ENCODE assay signal across 9 mouse cellular contexts in the genomic region with DNA sequence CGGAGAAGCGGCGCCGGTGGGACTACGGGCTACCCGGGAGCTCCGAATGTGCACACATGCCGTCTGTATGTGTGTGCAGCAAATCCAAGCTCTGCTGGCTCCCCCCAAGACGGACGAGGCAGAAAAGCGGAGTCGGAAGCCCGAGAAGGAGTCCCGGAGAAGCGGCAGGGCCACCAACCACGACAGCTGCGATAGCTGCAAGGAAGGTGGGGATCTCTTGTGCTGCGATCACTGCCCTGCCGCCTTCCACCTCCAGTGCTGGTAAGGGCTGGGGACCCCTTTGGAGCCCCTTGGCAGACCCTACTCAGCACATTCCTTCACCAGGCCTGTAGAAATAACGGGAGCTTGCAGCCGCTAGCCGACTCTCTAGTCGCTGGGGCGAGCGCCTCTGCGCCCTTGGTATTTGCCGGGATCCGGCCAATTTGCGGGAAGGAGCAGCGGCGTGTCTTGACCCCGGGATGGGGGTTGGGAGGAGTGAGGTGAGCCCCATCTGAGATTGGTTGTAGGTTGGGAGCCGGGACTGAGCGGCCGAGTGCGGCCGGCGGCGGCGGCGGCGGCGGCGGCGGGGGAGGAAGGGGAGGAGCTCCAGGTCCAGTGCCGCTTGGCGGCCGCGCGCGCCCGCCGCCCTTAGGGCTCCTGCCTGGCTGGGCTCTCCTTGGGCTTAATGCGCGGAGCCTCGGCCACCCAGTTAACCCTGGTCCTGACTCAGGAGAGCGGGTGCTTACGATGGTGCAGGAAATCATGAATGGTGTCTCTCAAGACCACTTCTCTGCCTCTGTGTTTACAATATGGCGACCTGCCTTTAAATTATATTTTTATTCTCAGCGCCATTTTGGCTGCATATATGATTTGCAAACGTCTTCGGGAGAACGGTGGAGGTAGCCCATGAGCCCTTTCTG. TPM values are rescaled to one million over a fixed set of nuclear protein-coding genes. Genes with fewer than 3 reads are reported as not detected.
DNase-seq lines count a peak whose midpoint lies in the region; ATAC-seq and TF ChIP-seq lines count a peak whose summit lies in the region.
"Had no signal": no experiment of that assay in that cellular context is flagged by ENCODE, and none has a peak within 500 bp of the region (broad histone marks: within the 10 kb centered on the region; RNA-seq: fewer than 3 reads in every experiment).

No protein-coding gene starts in this region.

- TF ChIP-seq EP300 in heart, adult 2 months (IDR thresholded peaks at IDR 0.05; ENCODE audit: insufficient read depth, low read depth, low read length), result peak; percentile 40; the same call in 1 of the 2 replicates

- H3K9ac ChIP-seq in heart, adult 2 months (ENCODE audit: low read depth, low read length), result peak overlapping the region; percentile 84
- H3K9ac ChIP-seq in limb, embryonic 14.5 days (ENCODE audit: low read depth, low read length, severe bottlenecking), result peak overlapping the region; percentile 89

- ATAC-seq in frontal cortex, adult (ENCODE audit: low TSS enrichment), result no peak
- ATAC-seq in limb, embryonic 14.5 days (ENCODE audit: low FRiP score, low read depth), result no peak

- no peaks in the 10 kb centered on the region for H3K27me3 ChIP-seq in heart, adult 2 months (ENCODE audit: control insufficient read depth, insufficient read depth, low read length)
- H3K27me3 ChIP-seq in kidney, adult 2 months (replicated peaks; ENCODE audit: control insufficient read depth, insufficient read depth, low read length), result no peaks in the 10 kb centered on the region
- H3K27me3 ChIP-seq in limb, embryonic 14.5 days (ENCODE audit: control insufficient read depth, insufficient read depth, low read length), result no peaks in the 10 kb centered on the region
- peaks cover under 1% of the 10 kb centered on the region for H3K27me3 ChIP-seq in myocyte (ENCODE audit: control insufficient read depth, insufficient read depth, insufficient read length)
- H3K27me3 ChIP-seq: Patski had no signal

- H3K27ac ChIP-seq in heart, adult 2 months, result peak overlapping the region; percentile 85
- peak overlapping the region; percentile 98 for H3K27ac ChIP-seq in kidney, adult 2 months (ENCODE audit: insufficient read depth, low read depth, low read length)
- H3K27ac ChIP-seq in limb, embryonic 14.5 days (replicated peaks; ENCODE audit: low read depth, low read length), result peak overlapping the region; percentile 89

- TF ChIP-seq CTCF in heart, adult 2 months (IDR thresholded peaks at IDR 0.05), result peak; percentile 23; the same call in 1 of the 2 replicates
- no peak for TF ChIP-seq CTCF in kidney, adult 2 months (conservative IDR thresholded peaks at IDR 0.05; ENCODE audit: insufficient read depth, insufficient read length, low read depth, low read length)

- TF ChIP-seq POLR2A in heart, adult 2 months (IDR thresholded peaks at IDR 0.05; ENCODE audit: insufficient read depth, low read depth, low read length), result peak; percentile 69
- no peak for TF ChIP-seq POLR2A in kidney, adult 2 months (IDR thresholded peaks at IDR 0.05; ENCODE audit: low read depth, low read length)
- TF ChIP-seq POLR2A in limb, embryonic 14.5 days (IDR thresholded peaks at IDR 0.05; ENCODE audit: borderline replicate concordance, extremely low read depth, insufficient read depth, insufficient read length), result peak; percentile 46; the same call in 1 of the 2 replicates
- TF ChIP-seq POLR2A in myocyte (IDR thresholded peaks at IDR 0.05; ENCODE audit: insufficient read length, low read depth), result peak; percentile 50

- peak; percentile 63 for DNase-seq in frontal cortex, postnatal 10 days (ENCODE audit: low spot score in 2 of 2)
- peak; percentile 86 for DNase-seq in embryo, embryonic 11 days
- DNase-seq in heart, adult 2 months, result peak; percentile 80 to 85
- DNase-seq in kidney, adult 2 months, result peak; percentile 76
- peak; percentile 49 for DNase-seq in limb, embryonic 14.5 days (ENCODE audit: low spot score)
- peak; percentile 70 to 88 for DNase-seq in spleen, postnatal 4 days (ENCODE audit: low spot score in 2 of 2)

- H3K4me3 ChIP-seq in heart, adult 2 months, result peak overlapping the region; percentile 56
- H3K4me3 ChIP-seq in kidney, adult 2 months (ENCODE audit: insufficient read depth, low read depth, low read length), result peak overlapping the region; percentile 97
- H3K4me3 ChIP-seq in limb, embryonic 14.5 days (replicated peaks; ENCODE audit: low read length), result peak overlapping the region; percentile 99
- H3K4me3 ChIP-seq in myocyte, result peak overlapping the region; percentile 99

- H3K9me3 ChIP-seq in limb, embryonic 14.5 days (ENCODE audit: control insufficient read depth, low read length), result no peaks in the 10 kb centered on the region

- peak overlapping the region; percentile 73 for H3K4me2 ChIP-seq in limb, embryonic 14.5 days (replicated peaks; ENCODE audit: low read depth, low read length, severe bottlenecking)
- peak overlapping the region; percentile 79 for H3K4me2 ChIP-seq in myocyte (ENCODE audit: low read depth)

- peaks cover 20% of the 10 kb centered on the region for H3K36me3 ChIP-seq in heart, adult 2 months (ENCODE audit: control insufficient read depth, insufficient read depth, low read length)
- H3K36me3 ChIP-seq in kidney, adult 2 months (ENCODE audit: control insufficient read depth, insufficient read depth, low read length), result no peaks in the 10 kb centered on the region; the same call in 1 of the 2 replicates
- H3K36me3 ChIP-seq in limb, embryonic 14.5 days (ENCODE audit: control insufficient read depth, insufficient read depth, low read length), result peaks cover 35% of the 10 kb centered on the region
- peaks cover 17% of the 10 kb centered on the region for H3K36me3 ChIP-seq in myocyte (ENCODE audit: control insufficient read depth, insufficient read depth)

- intact Hi-C loops in heart, adult 2 months (cut with DNase I), result loop anchor here (2.0 kb wide), 2 partner anchors 37 to 193 kb away; partner anchors contain the start of genes Nek8 and Tlcd1

- H3K79me2 ChIP-seq in heart, adult 2 months (replicated peaks; ENCODE audit: control insufficient read depth, insufficient read depth, low read length), result no peaks in the 10 kb centered on the region
- peaks cover 62% of the 10 kb centered on the region for H3K79me2 ChIP-seq in myocyte (ENCODE audit: control insufficient read depth, insufficient read depth)

- WGBS in heart, adult 2 months, result under 1% methylated on average over 48 of the region's 63 CpGs
- under 1% methylated on average over 53 of the region's 63 CpGs for WGBS in kidney, adult 2 months
- under 1% methylated on average over 42 of the region's 63 CpGs for WGBS in limb, embryonic 14.5 days

- peak overlapping the region; percentile 63 for H3ac ChIP-seq in myocyte (ENCODE audit: control insufficient read depth, insufficient read length)

- H3K4me1 ChIP-seq in heart, adult 2 months (ENCODE audit: control insufficient read depth, insufficient read depth, low read length), result peaks cover 6% of the 10 kb centered on the region
- H3K4me1 ChIP-seq in kidney, adult 2 months (ENCODE audit: control insufficient read depth, insufficient read depth, low read length), result peaks cover 6% of the 10 kb centered on the region; the same call in 1 of the 2 replicates
- peaks cover 10% of the 10 kb centered on the region; the same call in 1 of the 2 replicates for H3K4me1 ChIP-seq in limb, embryonic 14.5 days (ENCODE audit: control insufficient read depth, insufficient read depth, low read length)

TF ChIP-seq in myocyte, 11 proteins besides CTCF, POLR2A, EP300 and RAD21:
- TF ChIP-seq POLR2AphosphoS2 (IDR thresholded peaks at IDR 0.05; ENCODE audit: insufficient read length, low read depth) (peak; percentile 58), MYOD1 (IDR thresholded peaks at IDR 0.05; ENCODE audit: control insufficient read depth in 1 of 3, insufficient read length in 2 of 3, low read depth in 2 of 3) (peak in 1 of 3 experiments; percentile 31), CEBPB (IDR thresholded peaks at IDR 0.05; ENCODE audit: insufficient read depth, poor library complexity, severe bottlenecking) (no peak), MYOG (IDR thresholded peaks at IDR 0.05; ENCODE audit: control insufficient read depth in 1 of 3, insufficient read depth in 1 of 3, insufficient read length in 2 of 3, low read depth in 2 of 3) (peak in 2 of 3 experiments; percentile 31 to 60)

RNA-seq across cellular contexts. Expression of gene Phf12, which starts 1.6 kb away (rescaled TPM):
- 10 to 100 TPM; 23.6 to 30.5 TPM for total RNA-seq in heart, adult 2 months (2021)
- 22.3 and 25.3 TPM in 2 replicates for polyA plus RNA-seq in heart, adult 2 months (2012; rRNA removed)
- 33.0 and 35.7 TPM in 2 replicates for polyA plus RNA-seq in kidney, adult 2 months (2012; rRNA removed)
- 81.2 and 85.8 TPM in 2 replicates for polyA plus RNA-seq in limb, embryonic 14.5 days (2012; rRNA removed)
- polyA plus RNA-seq in limb, embryonic 14.5 days (2014; fragmentation: Nextera tagmentation; extraction: Ambion mirVana), result 18.3 and 19.7 TPM in 2 replicates
- polyA plus RNA-seq in myocyte (2012; fragmentation: generic; extraction: Trizol), result 22.2 TPM

RNA-seq across cellular contexts. Expression of gene Dhrs13, which starts 47.9 kb away (rescaled TPM):
- total RNA-seq in heart, adult 2 months (2021), result 1 to 10 TPM; 4.0 to 4.8 TPM
- 3.5 and 4.7 TPM in 2 replicates for polyA plus RNA-seq in heart, adult 2 months (2012; rRNA removed)
- polyA plus RNA-seq in kidney, adult 2 months (2012; rRNA removed), result 7.1 and 9.3 TPM in 2 replicates
- polyA plus RNA-seq in limb, embryonic 14.5 days (2012; rRNA removed), result 14.7 and 18.2 TPM in 2 replicates
- polyA plus RNA-seq in limb, embryonic 14.5 days (2014; fragmentation: Nextera tagmentation; extraction: Ambion mirVana), result 22.4 and 23.6 TPM in 2 replicates
- polyA plus RNA-seq in myocyte (2012; fragmentation: generic; extraction: Trizol), result 10.0 TPM

RNA-seq across cellular contexts. Expression of gene Flot2, which starts 53.5 kb away (rescaled TPM):
- total RNA-seq in heart, adult 2 months (2021), result 10 to 100 TPM; 51.7 to 59.9 TPM
- 118 and 172 TPM in 2 replicates for polyA plus RNA-seq in heart, adult 2 months (2012; rRNA removed)
- polyA plus RNA-seq in kidney, adult 2 months (2012; rRNA removed), result 95.0 and 96.9 TPM in 2 replicates
- polyA plus RNA-seq in limb, embryonic 14.5 days (2012; rRNA removed), result 68.5 and 81.2 TPM in 2 replicates
- polyA plus RNA-seq in limb, embryonic 14.5 days (2014; fragmentation: Nextera tagmentation; extraction: Ambion mirVana), result 49.1 and 53.8 TPM in 2 replicates
- polyA plus RNA-seq in myocyte (2012; fragmentation: generic; extraction: Trizol), result 78.8 TPM

RNA-seq across cellular contexts. Expression of gene Sez6, which starts 53.6 kb away (rescaled TPM):
- total RNA-seq in heart, adult 2 months (2021), result under 1 TPM; 0.68 to 0.80 TPM
- polyA plus RNA-seq in heart, adult 2 months (2012; rRNA removed), result 0.59 and 0.70 TPM in 2 replicates
- polyA plus RNA-seq in kidney, adult 2 months (2012; rRNA removed), result 0.12 and 0.27 TPM in 2 replicates
- polyA plus RNA-seq in limb, embryonic 14.5 days (2012; rRNA removed), result 1.2 and 1.4 TPM in 2 replicates
- 0.98 and 1.2 TPM in 2 replicates for polyA plus RNA-seq in limb, embryonic 14.5 days (2014; fragmentation: Nextera tagmentation; extraction: Ambion mirVana)
- not detected for polyA plus RNA-seq in myocyte (2012; fragmentation: generic; extraction: Trizol)
- polyA plus RNA-seq: Patski had no signal
